Mouse (Mus musculus) olfactory bulb, adult 2 months (tissue): ENCODE measurements around the gene Hist1h3g.

ENCODE experiments used
- CTCF ChIP-seq: fragments of 200-500 bp; IDR thresholded peaks from 2 replicates; pipeline ENCODE4 v1.5.1; 2012; ENCODE audit warnings: low read depth, mild to moderate bottlenecking, low read length, moderate library complexity; ENCODE audit not compliant: insufficient read depth
- POLR2A ChIP-seq: fragments of 200-500 bp; IDR thresholded peaks from 2 replicates; pipeline ENCODE4 v1.6.1; 2012; ENCODE audit warnings: mild to moderate bottlenecking, low read depth, low read length, moderate library complexity; ENCODE audit not compliant: insufficient read depth

GRCm38 (mm10) chr13:23532262-23533075 lies 2.8 kb upstream of the Hist1h3g start:
- TF ChIP-seq POLR2A (no peak), CTCF (no peak)
